In the genomic region with DNA sequence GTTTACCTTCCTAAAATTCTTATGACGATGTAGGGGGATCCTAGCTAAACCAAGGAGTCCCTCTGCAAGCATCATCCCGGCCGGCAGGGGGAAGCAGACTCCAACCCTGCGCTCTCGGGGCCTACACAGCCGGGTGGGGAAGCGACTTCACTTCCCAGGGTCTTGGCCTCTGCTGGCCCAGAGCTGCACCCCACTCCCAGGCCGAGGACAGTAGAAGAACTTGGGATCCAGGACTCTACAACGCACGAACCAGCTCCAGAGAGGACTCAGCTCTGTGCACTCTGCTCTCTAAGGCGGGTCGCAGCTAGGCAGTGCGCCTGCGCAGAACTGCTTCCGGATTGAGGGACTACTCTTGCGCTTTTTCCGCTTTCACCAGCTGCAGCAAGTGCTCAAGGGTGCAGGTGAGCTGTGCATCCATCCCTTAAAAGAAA, we compare ENCODE assay signal across 7 mouse cellular contexts. TPM values are rescaled to one million over a fixed set of nuclear protein-coding genes. Genes with fewer than 3 reads are reported as not detected.
A peak's percentile ranks its signal among the peaks of the same experiment; 100 is the strongest.
DNase-seq lines count a peak whose midpoint lies in the region; ATAC-seq lines count a peak whose summit lies in the region.

A gene (plus strand): TSS at position 87 of the 431 bp plus-strand sequence.

- H3K27ac ChIP-seq in embryonic facial prominence, embryonic 11.5 days (replicated peaks; ENCODE audit: low read depth, low read length): no peak within 1 kb of the TSS
- H3K27ac ChIP-seq in limb, embryonic 11.5 days (replicated peaks; ENCODE audit: low read depth, low read length): no peak within 1 kb of the TSS
- peak within 1 kb of the TSS; percentile 71 for H3K27ac ChIP-seq in midbrain, embryonic 14.5 days (replicated peaks; ENCODE audit: low read depth, low read length)

- H3K4me1 ChIP-seq in embryonic facial prominence, embryonic 11.5 days (ENCODE audit: control insufficient read depth, insufficient read depth, low read length): no peaks in the 10 kb centered on the region
- H3K4me1 ChIP-seq in limb, embryonic 11.5 days (ENCODE audit: control insufficient read depth, insufficient read depth, low read length): no peaks in the 10 kb centered on the region
- no peaks in the 10 kb centered on the region for H3K4me1 ChIP-seq in midbrain, embryonic 14.5 days (ENCODE audit: control insufficient read depth, insufficient read depth, low read length)

- H3K27me3 ChIP-seq in embryonic facial prominence, embryonic 11.5 days (ENCODE audit: control insufficient read depth, insufficient read depth, low read length): no peaks in the 10 kb centered on the region
- H3K27me3 ChIP-seq in limb, embryonic 11.5 days (ENCODE audit: control insufficient read depth, insufficient read depth, low read length): no peaks in the 10 kb centered on the region
- H3K27me3 ChIP-seq in midbrain, embryonic 14.5 days (ENCODE audit: control insufficient read depth, insufficient read depth, low read length): no peaks in the 10 kb centered on the region

- under 1% methylated on average over 17 of the region's 17 CpGs for WGBS in embryonic facial prominence, embryonic 11.5 days
- under 1% methylated on average over 17 of the region's 17 CpGs for WGBS in limb, embryonic 11.5 days
- WGBS in midbrain, embryonic 14.5 days: 0% methylated on average over 17 of the region's 17 CpGs

- peak; percentile 92 for DNase-seq in adrenal gland, postnatal 14 days
- DNase-seq in embryonic facial prominence, embryonic 11.5 days (ENCODE audit: low spot score): peak; percentile 85
- peak; percentile 98 for DNase-seq in heart, adult 11 months
- peak; percentile 90 for DNase-seq in kidney, adult 18-20 months
- peak; percentile 90 for DNase-seq in limb, embryonic 11.5 days (ENCODE audit: low spot score)
- peak; percentile 95 for DNase-seq in midbrain, embryonic 14.5 days
- DNase-seq in spleen, adult 18-20 months: peak; percentile 82 to 90

- peak; percentile 88 for ATAC-seq in embryonic facial prominence, embryonic 11.5 days (replicated peaks; ENCODE audit: insufficient number of reproducible peaks, low FRiP score, low TSS enrichment, low read depth)
- ATAC-seq in limb, embryonic 11.5 days (ENCODE audit: insufficient number of reproducible peaks, low FRiP score, low TSS enrichment, low read depth): peak; percentile 91
- peak; percentile 92 for ATAC-seq in midbrain, embryonic 14.5 days (ENCODE audit: low FRiP score, low TSS enrichment)

- H3K36me3 ChIP-seq in embryonic facial prominence, embryonic 11.5 days (replicated peaks; ENCODE audit: control insufficient read depth, insufficient read depth, low read depth, low read length): no peaks in the 10 kb centered on the region
- no peaks in the 10 kb centered on the region for H3K36me3 ChIP-seq in limb, embryonic 11.5 days (ENCODE audit: control insufficient read depth, insufficient read depth, low read length)
- no peaks in the 10 kb centered on the region for H3K36me3 ChIP-seq in midbrain, embryonic 14.5 days (ENCODE audit: control insufficient read depth, insufficient read depth, low read length)

- peak within 1 kb of the TSS; percentile 45 for H3K4me3 ChIP-seq in embryonic facial prominence, embryonic 11.5 days (ENCODE audit: low read depth, low read length)
- peak within 1 kb of the TSS; percentile 54 for H3K4me3 ChIP-seq in limb, embryonic 11.5 days (ENCODE audit: low read depth, low read length)
- peak within 1 kb of the TSS; percentile 60 for H3K4me3 ChIP-seq in midbrain, embryonic 14.5 days (replicated peaks; ENCODE audit: low read depth, low read length)

- H3K4me2 ChIP-seq in embryonic facial prominence, embryonic 11.5 days (ENCODE audit: low read depth, low read length): peak within 1 kb of the TSS; percentile 55
- peak within 1 kb of the TSS; percentile 58 for H3K4me2 ChIP-seq in limb, embryonic 11.5 days (ENCODE audit: low read depth, severe bottlenecking)
- H3K4me2 ChIP-seq in midbrain, embryonic 14.5 days (ENCODE audit: low read length): peak within 1 kb of the TSS; percentile 63

- no peaks in the 10 kb centered on the region for H3K9me3 ChIP-seq in embryonic facial prominence, embryonic 11.5 days (replicated peaks; ENCODE audit: control insufficient read depth, low read length)
- no peaks in the 10 kb centered on the region for H3K9me3 ChIP-seq in limb, embryonic 11.5 days (ENCODE audit: control insufficient read depth, low read length)
- H3K9me3 ChIP-seq in midbrain, embryonic 14.5 days (ENCODE audit: control insufficient read depth, low read length): no peaks in the 10 kb centered on the region

- peak within 1 kb of the TSS; percentile 81 for H3K9ac ChIP-seq in embryonic facial prominence, embryonic 11.5 days (replicated peaks; ENCODE audit: low read length)
- H3K9ac ChIP-seq in limb, embryonic 11.5 days (ENCODE audit: low read length): peak within 1 kb of the TSS; percentile 85
- peak within 1 kb of the TSS; percentile 83 for H3K9ac ChIP-seq in midbrain, embryonic 14.5 days (replicated peaks; ENCODE audit: low read length)

RNA-seq across cellular contexts. Expression of the gene that starts here (rescaled TPM):
- total RNA-seq in adrenal gland, postnatal 14 days (2021): 4.4 and 4.8 TPM in 2 replicates
- 9.3 and 11.8 TPM in 2 replicates for polyA plus RNA-seq in embryonic facial prominence, embryonic 11.5 days (2014; fragmentation: Nextera tagmentation; extraction: Ambion mirVana)
- polyA plus RNA-seq in limb, embryonic 11.5 days (2014; fragmentation: Nextera tagmentation; extraction: Ambion mirVana): 6.7 and 7.9 TPM in 2 replicates
- 15.8 and 16.2 TPM in 2 replicates for polyA plus RNA-seq in midbrain, embryonic 14.5 days (2014; fragmentation: Nextera tagmentation; extraction: Ambion mirVana)
